Mouse (Mus musculus) heart, embryonic 14.5 days (tissue): ENCODE results near the gene Apol9b. TPM values are rescaled to one million over a fixed set of nuclear protein-coding genes. Genes with fewer than 3 reads are reported as not detected.

ENCODE experiments used
- ATAC-seq: fragments of 200-750 bp; cut with Nextera tagmentation; 2 replicates; pipeline ENCODE4 v1.8.0; 2017; ENCODE audit warnings: low read depth, moderate TSS enrichment; ENCODE audit not compliant: insufficient number of reproducible peaks, insufficient read depth, low FRiP score
- H3K27ac ChIP-seq, 2 experiments: fragments of 200-500 bp in 1 of 2; fragments of 300-500 bp in 1 of 2; sonication (generic) in 1 of 2; replicated peaks in 1 of 2; 2 replicates each; pipeline ENCODE4 v1.5.1; 2012 to 2014; ENCODE audit warnings: low read depth in 2 of 2, low read length in 2 of 2, control low read depth in 1 of 2, mild to moderate bottlenecking in 1 of 2, mixed read lengths in 1 of 2; ENCODE audit not compliant: control insufficient read depth in 1 of 2, insufficient read depth in 1 of 2
- H3K27me3 ChIP-seq: fragments of 300-500 bp; sonication (generic); 2 replicates; pipeline ENCODE4 v1.6.1; 2014; ENCODE audit warnings: mild to moderate bottlenecking, low read length, control low read depth; ENCODE audit not compliant: control insufficient read depth, insufficient read depth
- H3K36me3 ChIP-seq: fragments of 300-500 bp; sonication (generic); 2 replicates; pipeline ENCODE4 v1.6.1; 2014; ENCODE audit warnings: mild to moderate bottlenecking, control low read depth, low read length, mixed read lengths; ENCODE audit not compliant: control insufficient read depth, insufficient read depth
- H3K4me1 ChIP-seq, 2 experiments: fragments of 200-500 bp in 1 of 2; fragments of 300-500 bp in 1 of 2; sonication (generic) in 1 of 2; 2 replicates each; pipeline ENCODE4 v1.6.1; 2012 to 2014; ENCODE audit warnings: low read length in 2 of 2, control low read depth in 1 of 2, mixed read lengths in 1 of 2; ENCODE audit not compliant: control insufficient read depth in 2 of 2, insufficient read depth in 2 of 2
- H3K4me2 ChIP-seq: fragments of 300-500 bp; sonication (generic); 2 replicates; pipeline ENCODE4 v1.6.1; 2014; ENCODE audit warnings: mild to moderate bottlenecking, low read length
- H3K4me3 ChIP-seq, 2 experiments: fragments of 200-500 bp in 1 of 2; fragments of 300-500 bp in 1 of 2; sonication (generic) in 1 of 2; 2 replicates each; pipeline ENCODE4 v1.5.1; 2012 to 2014; ENCODE audit warnings: low read length in 2 of 2, mild to moderate bottlenecking in 2 of 2, control low read depth in 1 of 2, low read depth in 1 of 2, moderate library complexity in 1 of 2; ENCODE audit not compliant: control insufficient read depth in 1 of 2, insufficient read depth in 1 of 2
- H3K9ac ChIP-seq: fragments of 300-500 bp; sonication (generic); 2 replicates; pipeline ENCODE4 v1.6.1; 2014; ENCODE audit warnings: mild to moderate bottlenecking, low read length
- H3K9me3 ChIP-seq: fragments of 300-500 bp; sonication (generic); 2 replicates; pipeline ENCODE4 v1.6.1; 2016; ENCODE audit warnings: low read length, control low read depth; ENCODE audit not compliant: control insufficient read depth
- WGBS: fragments of 180-500 bp; shearing (Covaris S2); extraction: QIAGEN DNeasy Blood & Tissue Kit; methylation state at CpG from one replicate; pipeline ENCODE4 v1.1.7; 2014; 5-methylcytosine and 5-hydroxymethylcytosine counted together
- polyA plus RNA-seq: library from polyadenylated mRNA; unstranded; fragments of >200 nt; fragmentation: Nextera tagmentation; extraction: Ambion mirVana; gene quantifications from 2 replicates; pipeline ENCODE4 v1.2.1, GENCODE M21; 2014

Gene Apol9b
- polyA plus RNA-seq, 1 experiment from 2014 or later = not detected

- no peak for ATAC-seq
- Histone ChIP-seq H3K9ac (no peak overlapping the region), H3K27me3 (no peaks in the 10 kb centered on the region), H3K36me3 (peaks cover 58% of the 10 kb centered on the region), H3K4me1 (0 out of 4 replicates have a peak, but pooled peaks cover 0 to 2% of the 10 kb centered on the region in 2 experiments), H3K4me2 (no peak overlapping the region), H3K27ac (no peak overlapping the region), H3K9me3 (no peaks in the 10 kb centered on the region), H3K4me3 (no peak overlapping the region)
- WGBS = 92% methylated on average over 9 of the region's 16 CpGs
Observed at GRCm38 (mm10) chr15:77760037-77760436, 31.2 kb downstream of the Apol9b start.

GRCm38 (mm10) chr15:77761083-77761482 lies 32.2 kb downstream of the Apol9b start:
- Histone ChIP-seq H3K9me3 (no peaks in the 10 kb centered on the region), H3K27ac (no peak overlapping the region), H3K27me3 (no peaks in the 10 kb centered on the region), H3K36me3 (peaks cover 68% of the 10 kb centered on the region), H3K9ac (no peak overlapping the region), H3K4me1 (0 out of 4 replicates have a peak, but pooled peaks cover 0 to 2% of the 10 kb centered on the region in 2 experiments), H3K4me2 (no peak overlapping the region), H3K4me3 (no peak overlapping the region)
- WGBS = 88% methylated on average over 7 of the region's 7 CpGs
- ATAC-seq = no peak

GRCm38 (mm10) chr15:77761561-77762380 lies 32.9 kb downstream of the Apol9b start:
- Histone ChIP-seq H3K9ac (no peak overlapping the region), H3K27me3 (no peaks in the 10 kb centered on the region), H3K4me1 (0 out of 4 replicates have a peak, but pooled peaks cover 0 to under 1% of the 10 kb centered on the region in 2 experiments), H3K9me3 (no peaks in the 10 kb centered on the region), H3K36me3 (peaks cover 75% of the 10 kb centered on the region), H3K27ac (no peak overlapping the region), H3K4me2 (no peak overlapping the region), H3K4me3 (no peak overlapping the region)
- no peak for ATAC-seq
- 75% methylated on average over 22 of the region's 22 CpGs for WGBS

- WGBS = 88% methylated on average over 16 of the region's 16 CpGs
- Histone ChIP-seq H3K4me3 (no peak overlapping the region), H3K9ac (no peak overlapping the region), H3K9me3 (no peaks in the 10 kb centered on the region), H3K27me3 (no peaks in the 10 kb centered on the region), H3K4me1 (no peaks in the 10 kb centered on the region), H3K4me2 (no peak overlapping the region), H3K27ac (no peak overlapping the region), H3K36me3 (peaks cover 88% of the 10 kb centered on the region)
- ATAC-seq = no peak
Observed at GRCm38 (mm10) chr15:77763050-77763449, 34.2 kb downstream of the Apol9b start.

GRCm38 (mm10) chr15:77763702-77764101 lies 34.9 kb downstream of the Apol9b start:
- Histone ChIP-seq H3K27ac (no peak overlapping the region), H3K9me3 (no peaks in the 10 kb centered on the region)
- WGBS = 87% methylated on average over 11 of the region's 11 CpGs

GRCm38 (mm10) chr15:77764391-77765006 lies 35.7 kb downstream of the Apol9b start:
- Histone ChIP-seq H3K9me3 (no peaks in the 10 kb centered on the region), H3K4me1 (no peaks in the 10 kb centered on the region), H3K27ac (no peak overlapping the region), H3K9ac (no peak overlapping the region), H3K4me2 (no peak overlapping the region), H3K4me3 (no peak overlapping the region), H3K36me3 (peaks cover 100% of the 10 kb centered on the region), H3K27me3 (no peaks in the 10 kb centered on the region)
- ATAC-seq = no peak
- WGBS = 73% methylated on average over 13 of the region's 13 CpGs

More at GRCm38 (mm10) chr15:77763702-77764101, 34.9 kb downstream of the Apol9b start:
- Histone ChIP-seq H3K27me3 (no peaks in the 10 kb centered on the region), H3K9ac (no peak overlapping the region), H3K4me2 (no peak overlapping the region), H3K4me3 (no peak overlapping the region), H3K4me1 (no peaks in the 10 kb centered on the region), H3K36me3 (peaks cover 94% of the 10 kb centered on the region)
- no peak for ATAC-seq

- Histone ChIP-seq H3K36me3 (peaks cover 100% of the 10 kb centered on the region), H3K27me3 (no peaks in the 10 kb centered on the region), H3K4me1 (no peaks in the 10 kb centered on the region), H3K9me3 (no peaks in the 10 kb centered on the region), H3K4me2 (no peak overlapping the region), H3K9ac (no peak overlapping the region), H3K27ac (no peak overlapping the region), H3K4me3 (no peak overlapping the region)
- no peak for ATAC-seq
- WGBS = 93% methylated on average over 16 of the region's 16 CpGs
Observed at GRCm38 (mm10) chr15:77765484-77766093, 36.8 kb downstream of the Apol9b start.
